Mouse (Mus musculus) E14TG2a.4 (cell line): Measurements from ENCODE around the gene Ggact.

Experiments
- H3K27me3 ChIP-seq: 2 replicates; pipeline ENCODE4 v1.6.1; 2014; ENCODE audit warnings: low read length, control low read depth; ENCODE audit not compliant: insufficient read depth
- H3K36me3 ChIP-seq: 2 replicates; pipeline ENCODE4 v1.6.1; 2014; ENCODE audit warnings: low read length, control low read depth; ENCODE audit not compliant: insufficient read depth
- H3K4me1 ChIP-seq: replicated peaks from 2 replicates; pipeline ENCODE4 v1.6.1; 2014; ENCODE audit warnings: low read depth, low read length, control low read depth
- H3K4me3 ChIP-seq: replicated peaks from 2 replicates; pipeline ENCODE4 v1.5.1; 2014; ENCODE audit warnings: mild to moderate bottlenecking, low read length
- H3K9me3 ChIP-seq: 2 replicates; pipeline ENCODE4 v1.6.1; 2014; ENCODE audit warnings: low read length, control low read depth
- CTCF ChIP-seq: conservative IDR thresholded peaks from 2 replicates; pipeline ENCODE4 v1.5.1; 2014; ENCODE audit warnings: low read length
- NANOG ChIP-seq: IDR thresholded peaks from 2 replicates; pipeline ENCODE4 v1.6.1; 2014; ENCODE audit warnings: borderline replicate concordance, low read length, mixed read lengths
- POU5F1 ChIP-seq: IDR thresholded peaks from 2 replicates; pipeline ENCODE4 v1.6.1; 2014; ENCODE audit warnings: low read length, borderline replicate concordance

The Ggact gene

DNA sequence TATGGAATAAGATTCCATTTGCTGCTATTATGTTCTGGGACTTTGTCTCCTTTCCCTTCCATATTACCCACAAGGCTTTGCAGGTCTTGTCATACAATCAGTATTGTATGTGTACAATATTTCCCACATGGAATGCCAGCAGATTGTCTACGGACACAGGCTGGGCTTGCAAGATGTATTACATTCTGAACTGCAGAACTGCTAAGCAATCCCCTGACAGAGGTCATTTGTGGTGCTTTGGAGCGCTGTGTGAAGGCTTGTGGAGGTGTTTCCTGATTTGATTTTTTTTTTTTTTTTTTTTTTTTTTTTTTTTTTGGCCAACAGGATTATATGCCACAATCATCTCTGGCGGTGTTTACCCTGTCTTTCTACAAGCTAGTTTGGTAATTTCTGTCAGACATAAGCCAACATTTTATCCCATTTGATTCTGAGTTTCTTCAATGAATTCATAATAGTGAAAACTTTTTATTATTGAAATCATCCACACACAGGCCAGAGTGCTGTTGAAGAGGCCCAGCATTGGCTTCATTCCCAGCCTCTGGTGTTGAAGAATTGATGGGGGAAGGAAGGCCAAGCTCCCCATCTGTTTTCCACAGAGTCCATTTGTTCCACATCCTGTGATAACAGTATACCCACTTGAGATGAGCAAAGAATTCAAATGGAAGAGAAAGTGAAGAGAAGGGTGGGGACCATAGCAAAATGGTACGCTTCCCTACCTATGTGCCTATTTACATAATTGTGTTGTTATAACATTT lies 45.8 kb downstream of the Ggact start:
- TF ChIP-seq NANOG: no peak
- Histone ChIP-seq H3K9me3 (no peaks in the 10 kb centered on the region), H3K27me3 (no peaks in the 10 kb centered on the region), H3K36me3 (no peaks in the 10 kb centered on the region), H3K4me3 (no peak overlapping the region), H3K4me1 (no peaks in the 10 kb centered on the region)

DNA sequence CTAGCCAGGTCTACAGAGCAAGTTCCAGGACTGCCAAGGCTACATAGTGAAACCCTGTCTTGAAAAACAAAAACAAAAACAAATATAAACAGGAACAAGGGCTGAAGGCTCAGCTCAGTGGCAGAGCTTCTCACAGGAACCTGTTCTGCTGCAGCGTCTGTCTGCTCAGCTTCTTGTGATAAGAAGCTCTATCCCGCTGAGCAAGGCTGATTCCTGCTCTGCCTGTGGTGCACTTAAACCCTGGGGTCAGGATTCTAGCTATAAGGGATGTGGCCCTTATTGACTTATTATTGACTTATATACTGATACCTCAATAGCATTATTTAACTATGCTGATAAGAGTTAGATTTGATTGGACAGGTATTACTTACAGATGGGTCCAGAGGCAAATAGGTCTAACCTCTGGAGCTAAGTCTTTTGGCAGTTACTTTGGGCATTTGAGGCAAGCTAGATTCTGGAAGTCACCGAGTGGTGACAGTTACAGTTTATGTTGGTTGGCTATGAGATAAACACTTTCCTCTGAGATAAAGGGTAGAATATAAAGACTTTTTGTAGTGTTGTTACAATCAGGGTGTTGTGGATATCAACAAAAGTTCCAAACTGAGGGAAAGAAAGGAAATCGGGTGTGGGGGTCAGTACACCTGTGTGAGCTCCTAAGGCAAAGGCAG lies 48.0 kb downstream of the Ggact start:
- TF ChIP-seq CTCF (no peak), NANOG (no peak), POU5F1 (no peak)
- Histone ChIP-seq H3K27me3 (no peaks in the 10 kb centered on the region), H3K4me3 (no peak overlapping the region)

DNA sequence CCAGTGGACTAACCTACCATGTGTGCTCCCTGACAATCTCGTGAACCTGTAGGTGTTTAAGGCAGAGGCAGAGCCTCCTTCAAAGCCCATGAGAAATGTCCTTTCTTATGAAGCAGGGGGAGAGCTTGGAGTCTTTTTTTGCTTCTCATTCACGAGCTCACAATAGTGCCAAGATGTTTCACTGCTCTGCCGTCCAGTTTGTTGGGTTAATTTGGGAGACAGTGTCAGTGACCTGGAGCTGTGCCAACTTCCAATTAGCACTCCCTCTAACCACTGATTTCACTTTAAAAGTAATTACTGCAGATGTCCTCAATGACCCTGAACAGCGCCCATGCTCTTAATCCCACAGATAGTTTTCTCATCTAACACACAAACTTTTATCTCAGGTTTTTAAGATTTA lies 50.9 kb downstream of the Ggact start:
- Histone ChIP-seq H3K4me1 (no peaks in the 10 kb centered on the region), H3K9me3 (no peaks in the 10 kb centered on the region), H3K36me3 (no peaks in the 10 kb centered on the region), H3K27me3 (no peaks in the 10 kb centered on the region), H3K4me3 (no peak overlapping the region)
- TF ChIP-seq POU5F1 (no peak), CTCF (no peak), NANOG (no peak)

More for the DNA sequence above, 48.0 kb downstream of the Ggact start:
- no peaks in the 10 kb centered on the region for H3K36me3 ChIP-seq
- no peaks in the 10 kb centered on the region for H3K4me1 ChIP-seq
- H3K9me3 ChIP-seq: no peaks in the 10 kb centered on the region

DNA sequence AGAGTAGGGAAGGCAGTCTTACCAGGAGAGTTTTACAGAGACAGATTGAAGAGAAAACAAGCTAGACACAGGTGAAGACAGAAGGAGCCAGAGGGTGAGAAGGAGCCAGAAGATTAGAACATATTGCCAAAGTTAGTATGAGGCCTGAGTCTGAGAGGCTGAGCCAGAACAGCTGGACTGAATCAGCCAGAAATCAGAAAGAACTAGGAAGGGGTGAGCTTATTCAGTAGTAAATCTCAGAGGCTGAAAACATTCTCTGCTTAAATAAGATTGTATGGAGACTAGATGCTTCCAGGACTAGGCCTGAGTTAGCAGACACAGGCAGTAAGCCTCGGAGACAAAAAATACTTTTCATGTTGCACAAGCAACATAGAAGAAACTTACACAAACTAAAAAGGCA lies 53.8 kb downstream of the Ggact start:
- H3K4me3 ChIP-seq: no peak overlapping the region
- H3K9me3 ChIP-seq: no peaks in the 10 kb centered on the region
- H3K36me3 ChIP-seq: no peaks in the 10 kb centered on the region
- no peaks in the 10 kb centered on the region for H3K27me3 ChIP-seq
- H3K4me1 ChIP-seq: no peaks in the 10 kb centered on the region
- TF ChIP-seq POU5F1 (no peak), NANOG (no peak), CTCF (no peak)

DNA sequence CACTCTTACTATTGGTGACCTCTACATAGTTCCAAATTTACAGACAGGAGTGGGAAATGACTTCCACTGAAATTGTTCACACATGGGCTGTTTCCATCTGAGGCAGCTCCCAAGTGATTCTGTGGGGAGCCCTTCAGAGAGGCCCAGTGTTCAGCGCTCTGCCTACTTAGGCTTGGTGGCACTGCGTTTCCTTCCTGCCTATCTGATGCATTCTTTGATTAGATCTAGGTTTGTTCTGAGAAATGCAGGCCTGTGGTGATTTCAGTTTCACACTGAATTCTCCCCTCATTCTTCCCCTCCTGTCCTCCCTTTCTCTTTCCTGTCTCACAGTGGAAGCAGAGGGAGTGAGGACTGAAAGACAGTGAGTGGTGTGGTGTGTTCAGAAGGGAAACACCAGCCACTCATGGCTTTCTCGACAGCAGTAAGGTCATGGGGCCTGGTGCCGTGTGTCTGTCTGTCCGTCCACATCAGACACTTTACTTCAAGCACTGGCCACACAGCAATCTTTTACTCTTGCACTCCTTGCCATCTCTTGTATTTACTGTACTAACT lies 61.0 kb downstream of the Ggact start:
- no peak overlapping the region for H3K4me3 ChIP-seq
- H3K27me3 ChIP-seq: no peaks in the 10 kb centered on the region
- H3K9me3 ChIP-seq: no peaks in the 10 kb centered on the region
- no peaks in the 10 kb centered on the region for H3K36me3 ChIP-seq
- no peak for TF ChIP-seq CTCF
- TF ChIP-seq POU5F1: no peak
- no peak for TF ChIP-seq NANOG
- no peaks in the 10 kb centered on the region for H3K4me1 ChIP-seq

DNA sequence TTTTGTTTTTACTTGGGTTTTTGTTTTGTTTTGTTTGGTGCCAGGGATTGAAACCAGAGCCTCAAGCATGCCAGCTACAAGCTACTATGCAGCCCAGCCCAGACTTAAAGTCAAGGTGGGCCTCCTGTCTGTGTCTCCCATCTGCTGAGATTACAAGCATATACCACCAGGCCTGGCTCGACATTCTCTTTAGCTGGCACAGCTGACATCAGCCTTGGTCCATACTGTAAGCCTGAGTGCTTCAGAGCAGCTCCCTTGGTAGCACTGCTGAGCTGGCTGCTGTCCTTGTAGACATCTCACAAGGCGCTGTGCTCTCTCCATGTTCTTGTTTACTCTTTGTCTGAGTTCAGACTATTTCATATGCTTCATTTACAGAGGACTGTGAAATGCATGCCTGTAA lies 76.5 kb downstream of the Ggact start:
- no peak for TF ChIP-seq POU5F1
- TF ChIP-seq NANOG: no peak
- peaks cover 9% of the 10 kb centered on the region; the same call in 1 of the 2 replicates for H3K9me3 ChIP-seq
- no peaks in the 10 kb centered on the region for H3K27me3 ChIP-seq
- no peak overlapping the region for H3K4me3 ChIP-seq
- no peaks in the 10 kb centered on the region for H3K4me1 ChIP-seq
- no peaks in the 10 kb centered on the region for H3K36me3 ChIP-seq

DNA sequence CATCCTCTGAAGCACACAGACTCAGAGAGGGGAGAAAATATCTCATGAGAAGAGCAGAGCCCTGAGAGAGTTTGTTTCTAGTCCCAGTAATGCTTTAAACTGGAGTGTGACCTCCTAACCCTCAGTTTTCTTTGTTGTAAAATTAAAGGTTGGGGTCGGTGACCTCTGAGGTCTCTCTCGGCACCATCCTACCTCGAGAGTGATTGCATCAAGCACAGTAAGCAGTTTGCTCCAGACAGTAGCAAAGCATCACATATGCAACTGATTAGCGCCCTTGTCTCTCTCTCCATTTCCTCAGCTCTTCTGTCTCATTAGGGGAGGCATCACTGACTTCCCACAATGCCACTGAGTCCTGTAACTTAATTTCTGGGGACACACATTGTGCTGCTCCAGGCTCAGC lies 77.3 kb downstream of the Ggact start:
- Histone ChIP-seq H3K36me3 (no peaks in the 10 kb centered on the region), H3K4me1 (no peaks in the 10 kb centered on the region), H3K27me3 (no peaks in the 10 kb centered on the region), H3K9me3 (peaks cover 9% of the 10 kb centered on the region; the same call in 1 of the 2 replicates), H3K4me3 (no peak overlapping the region)
- no peak for TF ChIP-seq POU5F1
- no peak for TF ChIP-seq CTCF
- TF ChIP-seq NANOG: no peak

DNA sequence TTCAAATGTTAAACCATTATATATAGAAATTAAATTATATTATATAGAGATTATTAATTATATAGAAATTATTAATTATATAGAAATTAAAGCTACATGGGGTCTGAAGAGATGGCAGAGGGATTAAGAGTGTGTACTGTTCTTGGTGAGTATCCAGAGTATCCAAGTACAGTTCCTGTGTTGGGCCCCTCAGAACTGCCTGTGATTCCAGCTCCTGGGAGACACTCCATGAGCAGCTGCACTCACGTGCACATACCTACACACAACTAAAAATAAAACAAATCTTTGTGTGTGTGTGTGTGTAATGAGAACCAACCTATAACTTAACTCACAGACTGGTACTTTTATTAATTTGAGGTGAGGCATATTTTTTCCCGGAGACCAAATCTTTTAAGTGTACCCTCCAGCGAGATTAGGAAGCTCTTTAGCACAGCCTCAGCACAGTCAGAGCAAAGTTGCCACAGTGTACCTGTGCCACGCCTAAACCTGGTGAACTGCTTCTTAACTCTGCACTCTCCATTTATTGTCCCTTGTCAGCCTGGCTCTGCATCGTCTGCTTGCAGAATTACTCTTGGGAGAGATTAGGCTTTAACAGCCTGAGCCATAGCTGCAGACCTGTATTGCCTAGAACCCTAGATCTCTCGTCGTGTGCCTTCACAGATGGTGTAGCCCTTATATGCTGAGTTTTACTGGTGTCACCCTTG lies 77.9 kb downstream of the Ggact start:
- H3K4me3 ChIP-seq: no peak overlapping the region
- H3K27me3 ChIP-seq: no peaks in the 10 kb centered on the region
- no peaks in the 10 kb centered on the region for H3K4me1 ChIP-seq
- TF ChIP-seq NANOG (no peak), CTCF (no peak), POU5F1 (no peak)
- H3K36me3 ChIP-seq: no peaks in the 10 kb centered on the region
- H3K9me3 ChIP-seq: peaks cover 9% of the 10 kb centered on the region; the same call in 1 of the 2 replicates
